Mouse (Mus musculus): ENCODE results near the gene Mfsd8. TPM values are rescaled to one million over a fixed set of nuclear protein-coding genes. Genes with fewer than 3 reads are reported as not detected.

Gene Mfsd8
- polyA plus RNA-seq, 1 experiment from 2014 or later = 9.1 TPM

GRCm38 (mm10) chr3:40806871-40807270 lies 39.8 kb downstream of the Mfsd8 start:
- TF ChIP-seq CTCF (IDR thresholded peaks at IDR 0.05) = no peak
- CTCF ChIA-PET = no interaction called here
- no peak for DNase-seq (ENCODE audit: low read depth, low spot score)
- ATAC-seq = no peak
- in situ Hi-C loops (cut with MboI; ENCODE audit: low pct_unique_long_range_greater_than_20kb) = no loop called here
- POLR2A ChIA-PET = no interaction called here
- H3K27me3 ChIP-seq = no peaks in the 10 kb centered on the region

GRCm38 (mm10) chr3:40800373-40800823 lies 46.3 kb downstream of the Mfsd8 start:
- POLR2A ChIA-PET = interaction anchor here (0.6 to 2.2 kb wide), 4 partner anchors 12 to 266 kb away, joined by 3 to 8 read pairs (median 5); no protein-coding TSS in a partner anchor
- CTCF ChIA-PET = interaction anchor here (0.6 to 1.3 kb wide), 4 partner anchors 8 to 27 kb away, joined by 3 to 4 read pairs (median 3); no protein-coding TSS in a partner anchor
- no peak for DNase-seq (ENCODE audit: low read depth, low spot score)
- in situ Hi-C loops (cut with MboI; ENCODE audit: low pct_unique_long_range_greater_than_20kb) = no loop called here
- ATAC-seq = peak; percentile 49
- TF ChIP-seq CTCF (IDR thresholded peaks at IDR 0.05) = no peak
- H3K27me3 ChIP-seq = no peaks in the 10 kb centered on the region

- no peak for TF ChIP-seq CTCF (IDR thresholded peaks at IDR 0.05)
- CTCF ChIA-PET = interaction anchor here (0.6 to 1.6 kb wide), 4 partner anchors 8 to 26 kb away, joined by 3 read pairs; no protein-coding TSS in a partner anchor
- DNase-seq (ENCODE audit: low read depth, low spot score) (peak; percentile 93), ATAC-seq (peak; percentile 68)
- in situ Hi-C loops (cut with MboI; ENCODE audit: low pct_unique_long_range_greater_than_20kb) = no loop called here
- no peaks in the 10 kb centered on the region for H3K27me3 ChIP-seq
- POLR2A ChIA-PET = interaction anchor here (0.7 to 2.2 kb wide), 3 partner anchors 12 to 259 kb away, joined by 3 to 8 read pairs (median 7); no protein-coding TSS in a partner anchor
These were observed 46.9 kb downstream of the Mfsd8 start, which contains the start of gene Plk4 for GRCm38 (mm10) chr3:40799530-40800372. Gene Plk4, plus strand, starts transcription at chr3:40800019.

DNA sequence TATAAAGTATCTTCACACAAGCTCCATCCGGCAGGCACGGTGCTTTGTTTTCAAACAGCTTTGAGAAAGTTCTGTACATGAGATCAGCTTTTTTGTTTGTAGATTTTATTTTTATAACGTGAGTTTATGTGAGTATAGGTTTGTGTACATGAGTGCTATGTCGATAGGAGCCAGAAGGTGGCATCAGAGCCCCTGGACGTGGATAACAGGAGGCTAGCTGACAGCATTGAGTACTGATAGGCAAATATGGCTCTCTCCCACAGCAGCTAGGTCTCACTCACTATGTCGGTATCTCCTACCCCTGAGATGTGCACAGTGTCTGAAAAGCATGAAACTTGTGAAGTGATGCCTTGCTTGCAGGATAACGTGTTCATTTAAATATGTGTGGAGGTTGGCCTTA lies 48.2 kb downstream of the Mfsd8 start:
- H3K27me3 ChIP-seq = no peaks in the 10 kb centered on the region
- DNase-seq (ENCODE audit: low read depth, low spot score) = no peak
- in situ Hi-C loops (cut with MboI; ENCODE audit: low pct_unique_long_range_greater_than_20kb) = no loop called here
- peak; percentile 70 for ATAC-seq
- POLR2A ChIA-PET = no interaction called here
- peak; percentile 86 for TF ChIP-seq CTCF (IDR thresholded peaks at IDR 0.05)
- CTCF ChIA-PET = interaction anchor here (1.1 to 2.6 kb wide), 9 partner anchors 10 to 274 kb away, joined by 3 to 19 read pairs (median 5); no protein-coding TSS in a partner anchor

GRCm38 (mm10) chr3:40798054-40798453 lies 48.6 kb downstream of the Mfsd8 start:
- TF ChIP-seq CTCF (IDR thresholded peaks at IDR 0.05) = no peak
- ChIA-PET CTCF (interaction anchor here (0.9 to 2.6 kb wide), 11 partner anchors 9 to 273 kb away, joined by 3 to 19 read pairs (median 3); no protein-coding TSS in a partner anchor), POLR2A (no interaction called here)
- in situ Hi-C loops (cut with MboI; ENCODE audit: low pct_unique_long_range_greater_than_20kb) = no loop called here
- no peaks in the 10 kb centered on the region for H3K27me3 ChIP-seq
- peak; percentile 53 for ATAC-seq
- DNase-seq (ENCODE audit: low read depth, low spot score) = no peak

GRCm38 (mm10) chr3:40793783-40794182 lies 52.9 kb downstream of the Mfsd8 start:
- in situ Hi-C loops (cut with MboI; ENCODE audit: low pct_unique_long_range_greater_than_20kb) = no loop called here
- H3K27me3 ChIP-seq = no peaks in the 10 kb centered on the region
- ChIA-PET CTCF (no interaction called here), POLR2A (no interaction called here)
- ATAC-seq (no peak), DNase-seq (ENCODE audit: low read depth, low spot score) (no peak)
- peak; percentile 35 for TF ChIP-seq CTCF (IDR thresholded peaks at IDR 0.05)

Other genes starting within 250 kb of the Mfsd8 start
- not detected for gene Slc25a31, start 138.0 kb downstream of the Mfsd8 start, polyA plus RNA-seq (2021)
- gene Hspa4l, start 102.4 kb downstream of the Mfsd8 start, polyA plus RNA-seq (2021) = 97.1 TPM
- gene Plk4, start 46.9 kb downstream of the Mfsd8 start, polyA plus RNA-seq (2021) = 36.7 TPM
- 20.0 TPM for gene Abhd18, start 84 bp upstream of the Mfsd8 start, polyA plus RNA-seq (2021)
- gene 1700034I23Rik, start 55.7 kb upstream of the Mfsd8 start, polyA plus RNA-seq (2021) = 0.06 TPM
- 64.6 TPM for gene Larp1b, start 102.9 kb upstream of the Mfsd8 start, polyA plus RNA-seq (2021)
- gene Pgrmc2, start 236.2 kb upstream of the Mfsd8 start, polyA plus RNA-seq (2021) = 99.6 TPM